Mouse (Mus musculus): ENCODE data around the gene Hoxa2. TPM values are rescaled to one million over a fixed set of nuclear protein-coding genes. Genes with fewer than 3 reads are reported as not detected.

The Hoxa2 gene
- total and polyA plus RNA-seq, 2 experiments from 2014 or later = 3.0 TPM; not detected in 1

DNA sequence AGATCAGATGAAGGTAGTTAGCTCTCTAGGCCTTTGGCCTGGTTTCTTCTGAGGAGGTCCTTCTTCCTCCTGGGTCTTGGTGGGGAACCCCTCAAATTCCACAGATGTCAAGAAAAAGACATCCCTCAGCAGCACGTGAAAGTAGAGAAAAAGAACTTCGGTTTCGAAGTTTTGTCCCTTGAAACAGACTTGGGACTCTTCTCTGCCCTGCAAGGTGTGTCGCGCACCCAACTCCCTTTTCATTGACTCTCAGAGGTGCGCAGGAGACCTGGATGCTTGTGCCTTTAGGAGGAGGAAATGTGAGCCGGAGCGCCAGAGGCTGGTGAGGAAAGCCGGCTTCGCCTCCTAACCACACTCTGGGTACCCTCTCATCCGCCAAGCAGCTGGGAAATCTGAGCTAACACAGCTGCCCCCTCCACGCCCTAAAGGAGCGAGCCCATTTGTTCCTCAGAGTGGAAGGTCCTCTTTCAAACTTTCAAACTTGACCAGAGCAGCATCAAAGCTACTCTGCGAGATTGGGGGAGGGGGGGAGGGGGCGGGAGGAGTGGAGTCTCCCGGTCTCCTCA is 14.1 kb downstream of the Hoxa2 start:
- 5% methylated on average over 16 of the region's 16 CpGs for WGBS
- no peak for TF ChIP-seq CTCF (IDR thresholded peaks at IDR 0.05)
- no peak overlapping the region for H3K27ac ChIP-seq (ENCODE audit: low read depth, low read length)
- H3K9me3 ChIP-seq (ENCODE audit: low read length) = no peaks in the 10 kb centered on the region
- DNase-seq (ENCODE audit: low spot score) (no peak), ATAC-seq (ENCODE audit: low FRiP score) (no peak)
- H3K4me1 ChIP-seq (ENCODE audit: insufficient read depth, low read length) = no peaks in the 10 kb centered on the region
- H3K9ac ChIP-seq (replicated peaks; ENCODE audit: low read length, poor library complexity, severe bottlenecking) = no peak overlapping the region
- H3K27me3 ChIP-seq (ENCODE audit: insufficient read depth, low read length) = peaks cover 68% of the 10 kb centered on the region
- no peak overlapping the region for H3K4me3 ChIP-seq (ENCODE audit: low read depth, low read length)
- no peaks in the 10 kb centered on the region for H3K36me3 ChIP-seq (ENCODE audit: insufficient read depth, low read length)
- H3K4me2 ChIP-seq (ENCODE audit: low read depth, low read length, poor library complexity, severe bottlenecking) = no peak overlapping the region

DNA sequence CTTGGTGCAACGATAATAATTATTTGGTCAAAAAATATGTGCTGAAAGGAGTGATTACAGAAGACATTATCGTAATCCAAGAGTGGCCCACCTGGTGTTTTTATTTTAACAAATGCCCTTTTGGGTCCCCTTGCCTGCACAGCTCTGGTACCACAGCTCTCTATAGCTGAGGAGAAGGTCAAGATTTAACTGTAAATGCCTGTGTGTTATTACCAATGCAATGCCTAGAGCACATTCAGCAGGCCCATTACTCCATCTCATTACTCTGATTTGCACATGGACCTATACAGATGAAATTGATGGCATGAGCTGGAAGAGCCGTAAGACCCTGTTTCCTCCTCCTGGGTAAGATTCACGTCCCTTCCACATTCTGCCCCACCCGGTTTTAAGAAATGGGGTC is 25.5 kb downstream of the Hoxa2 start:
- H3K9ac ChIP-seq (replicated peaks; ENCODE audit: low read length, poor library complexity, severe bottlenecking) = no peak overlapping the region
- no peak overlapping the region for H3K27ac ChIP-seq (ENCODE audit: low read depth, low read length)
- WGBS = 86% methylated on average over 5 of the region's 5 CpGs
- no peaks in the 10 kb centered on the region for H3K27me3 ChIP-seq (ENCODE audit: insufficient read depth, low read length)
- DNase-seq (ENCODE audit: low spot score) = no peak
- no peak for TF ChIP-seq CTCF (IDR thresholded peaks at IDR 0.05)
- ATAC-seq (ENCODE audit: low FRiP score) = no peak
- no peak overlapping the region for H3K4me2 ChIP-seq (ENCODE audit: low read depth, low read length, poor library complexity, severe bottlenecking)
- no peaks in the 10 kb centered on the region for H3K36me3 ChIP-seq (ENCODE audit: insufficient read depth, low read length)
- no peaks in the 10 kb centered on the region for H3K9me3 ChIP-seq (ENCODE audit: low read length)
- H3K4me3 ChIP-seq (ENCODE audit: low read depth, low read length) = no peak overlapping the region
- H3K4me1 ChIP-seq (ENCODE audit: insufficient read depth, low read length) = no peaks in the 10 kb centered on the region

DNA sequence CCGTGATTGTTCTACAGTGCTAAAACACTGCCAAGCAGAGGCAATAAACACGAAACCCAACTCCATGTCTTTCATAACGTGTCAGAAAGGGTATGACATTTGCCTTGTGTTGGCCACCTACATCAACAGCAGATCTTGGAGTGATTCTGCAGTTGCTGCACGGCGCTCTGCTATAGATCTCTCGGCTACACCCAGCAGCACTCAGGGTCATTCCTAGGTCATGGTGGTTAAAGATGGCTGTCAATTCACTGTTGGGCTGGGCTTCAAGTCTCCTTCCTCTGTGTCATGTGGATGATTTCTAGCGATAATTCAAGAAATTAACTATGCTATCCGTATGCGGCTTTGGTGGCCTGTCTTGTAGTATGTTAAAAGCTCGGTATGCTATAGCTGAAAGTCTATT is 26.1 kb downstream of the Hoxa2 start:
- DNase-seq (ENCODE audit: low spot score) = no peak
- Histone ChIP-seq H3K36me3 (ENCODE audit: insufficient read depth, low read length) (no peaks in the 10 kb centered on the region), H3K4me2 (ENCODE audit: low read depth, low read length, poor library complexity, severe bottlenecking) (no peak overlapping the region), H3K9ac (replicated peaks; ENCODE audit: low read length, poor library complexity, severe bottlenecking) (no peak overlapping the region), H3K27ac (ENCODE audit: low read depth, low read length) (no peak overlapping the region), H3K4me1 (ENCODE audit: insufficient read depth, low read length) (no peaks in the 10 kb centered on the region), H3K4me3 (ENCODE audit: low read depth, low read length) (no peak overlapping the region), H3K27me3 (ENCODE audit: insufficient read depth, low read length) (no peaks in the 10 kb centered on the region), H3K9me3 (ENCODE audit: low read length) (no peaks in the 10 kb centered on the region)
- TF ChIP-seq CTCF (IDR thresholded peaks at IDR 0.05) = no peak
- 76% methylated on average over 10 of the region's 10 CpGs for whole genome bisulfite sequencing
- ATAC-seq (ENCODE audit: low FRiP score) = no peak

DNA sequence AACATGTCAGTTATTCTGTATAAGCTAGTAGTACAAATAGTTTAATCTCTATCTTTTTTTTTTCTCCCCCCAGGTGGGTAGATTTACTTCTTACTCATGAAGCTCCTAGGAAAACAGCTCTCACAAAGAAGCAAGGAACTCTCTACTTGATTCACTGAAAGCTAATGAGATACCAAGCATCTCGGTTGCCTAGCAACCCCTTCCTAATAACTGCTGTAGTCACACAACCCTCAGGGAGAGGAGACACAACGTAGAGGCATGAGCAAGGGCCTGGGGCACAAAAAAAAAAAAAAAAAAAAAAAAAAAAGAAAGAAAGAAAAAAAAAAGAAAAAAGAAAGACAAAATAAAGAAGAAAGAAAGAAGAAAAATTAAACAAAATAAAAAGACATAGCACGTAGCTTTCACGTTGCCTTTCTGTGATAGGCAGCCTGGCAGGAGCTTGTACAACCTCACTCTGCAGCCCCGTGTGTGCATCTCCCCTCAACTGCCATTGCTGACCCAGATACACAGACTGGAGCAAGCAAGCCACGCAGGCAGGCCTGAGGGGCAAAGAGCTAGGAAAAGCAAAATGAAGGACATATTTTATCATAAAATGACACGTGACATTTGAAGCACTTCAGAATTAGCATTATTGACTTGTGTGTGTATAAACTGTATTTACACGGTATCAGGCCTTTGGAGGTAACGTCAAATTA is 26.6 kb downstream of the Hoxa2 start:
- 42% methylated on average over 9 of the region's 9 CpGs for WGBS
- no peak overlapping the region for H3K9ac ChIP-seq (replicated peaks; ENCODE audit: low read length, poor library complexity, severe bottlenecking)
- no peaks in the 10 kb centered on the region for H3K27me3 ChIP-seq (ENCODE audit: insufficient read depth, low read length)
- H3K4me3 ChIP-seq (ENCODE audit: low read depth, low read length) = no peak overlapping the region
- no peaks in the 10 kb centered on the region for H3K4me1 ChIP-seq (ENCODE audit: insufficient read depth, low read length)
- DNase-seq (ENCODE audit: low spot score) = peak; percentile 81
- no peak for TF ChIP-seq CTCF (IDR thresholded peaks at IDR 0.05)
- no peaks in the 10 kb centered on the region for H3K9me3 ChIP-seq (ENCODE audit: low read length)
- no peak overlapping the region for H3K4me2 ChIP-seq (ENCODE audit: low read depth, low read length, poor library complexity, severe bottlenecking)
- ATAC-seq (ENCODE audit: low FRiP score) = no peak
- H3K36me3 ChIP-seq (ENCODE audit: insufficient read depth, low read length) = no peaks in the 10 kb centered on the region
- no peak overlapping the region for H3K27ac ChIP-seq (ENCODE audit: low read depth, low read length)

DNA sequence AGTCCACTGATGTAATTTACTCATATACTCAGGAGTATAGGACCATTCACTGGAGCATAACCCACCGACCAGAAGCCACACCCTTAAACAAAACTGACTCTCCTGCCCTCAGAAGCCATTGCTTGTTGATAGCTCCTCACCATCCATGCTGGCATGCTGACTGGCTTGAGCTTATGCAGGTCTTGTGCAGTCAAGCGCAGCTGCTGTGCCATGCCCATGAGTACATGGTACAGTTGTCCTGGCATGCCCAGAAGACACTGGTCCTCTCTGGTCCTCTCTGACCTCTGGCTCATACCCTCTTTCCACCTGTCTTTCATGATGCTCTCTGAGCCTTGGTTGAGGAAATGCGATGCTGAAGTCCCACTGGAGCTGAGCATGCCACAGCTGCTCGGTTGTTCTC is 41.0 kb downstream of the Hoxa2 start:
- no peak for TF ChIP-seq CTCF (IDR thresholded peaks at IDR 0.05)
- WGBS = 80% methylated on average over 4 of the region's 4 CpGs
- H3K9ac ChIP-seq (replicated peaks; ENCODE audit: low read length, poor library complexity, severe bottlenecking) = no peak overlapping the region
- H3K27me3 ChIP-seq (ENCODE audit: insufficient read depth, low read length) = no peaks in the 10 kb centered on the region
- H3K4me3 ChIP-seq (ENCODE audit: low read depth, low read length) = no peak overlapping the region
- no peak for ATAC-seq (ENCODE audit: low FRiP score)
- no peak overlapping the region for H3K4me2 ChIP-seq (ENCODE audit: low read depth, low read length, poor library complexity, severe bottlenecking)
- H3K9me3 ChIP-seq (ENCODE audit: low read length) = no peaks in the 10 kb centered on the region
- no peak overlapping the region for H3K27ac ChIP-seq (ENCODE audit: low read depth, low read length)
- 0 out of 2 replicates have a peak, but pooled peaks cover 2% of the 10 kb centered on the region for H3K4me1 ChIP-seq (ENCODE audit: insufficient read depth, low read length)
- H3K36me3 ChIP-seq (ENCODE audit: insufficient read depth, low read length) = no peaks in the 10 kb centered on the region
- no peak for DNase-seq (ENCODE audit: low spot score)

DNA sequence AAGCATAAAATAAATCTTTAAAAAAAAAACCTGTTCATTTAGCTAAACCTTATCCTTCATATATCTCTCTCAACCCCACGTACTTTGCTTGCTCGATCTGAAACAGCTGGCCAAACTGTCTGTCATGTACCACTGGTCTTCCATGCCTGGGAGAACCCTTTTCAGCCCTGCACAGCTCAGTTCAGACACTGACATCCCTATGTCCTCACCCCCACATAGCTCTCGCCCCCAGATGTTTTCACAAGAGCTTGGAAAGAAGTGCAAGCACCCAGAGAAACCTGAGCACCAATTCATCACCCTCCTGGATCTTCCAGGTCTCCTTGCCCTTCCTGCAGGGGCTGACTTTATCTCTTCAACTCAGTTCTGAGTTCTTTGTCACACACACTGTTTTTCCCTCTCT is 43.5 kb downstream of the Hoxa2 start:
- H3K36me3 ChIP-seq (ENCODE audit: insufficient read depth, low read length) = no peaks in the 10 kb centered on the region
- ATAC-seq (ENCODE audit: low FRiP score) (no peak), DNase-seq (ENCODE audit: low spot score) (no peak)
- 76% methylated on average over 3 of the region's 3 CpGs for whole genome bisulfite sequencing
- H3K4me1 ChIP-seq (ENCODE audit: insufficient read depth, low read length) = 0 out of 2 replicates have a peak, but pooled peaks cover 2% of the 10 kb centered on the region
- no peak overlapping the region for H3K4me3 ChIP-seq (ENCODE audit: low read depth, low read length)
- no peak for TF ChIP-seq CTCF (IDR thresholded peaks at IDR 0.05)
- H3K9me3 ChIP-seq (ENCODE audit: low read length) = no peaks in the 10 kb centered on the region
- no peak overlapping the region for H3K4me2 ChIP-seq (ENCODE audit: low read depth, low read length, poor library complexity, severe bottlenecking)
- H3K27ac ChIP-seq (ENCODE audit: low read depth, low read length) = no peak overlapping the region
- H3K9ac ChIP-seq (replicated peaks; ENCODE audit: low read length, poor library complexity, severe bottlenecking) = no peak overlapping the region
- H3K27me3 ChIP-seq (ENCODE audit: insufficient read depth, low read length) = no peaks in the 10 kb centered on the region

All from midbrain, postnatal 0 days (tissue).